Mouse (Mus musculus) hindbrain, embryonic 16.5 days (tissue): ENCODE data around the gene Mob4. TPM values are rescaled to one million over a fixed set of nuclear protein-coding genes. Genes with fewer than 3 reads are reported as not detected.

ENCODE experiments used
- ATAC-seq: fragments of 200-750 bp; cut with Nextera tagmentation; 2 replicates; pipeline ENCODE4 v1.8.0; 2017; ENCODE audit warnings: moderate TSS enrichment, moderate library complexity
- H3K27ac ChIP-seq: fragments of 300-500 bp; sonication (generic); 2 replicates; pipeline ENCODE4 v1.5.1; 2014; ENCODE audit warnings: low read depth, mild to moderate bottlenecking, control low read depth, low read length, moderate library complexity
- H3K27me3 ChIP-seq: fragments of 300-500 bp; sonication (generic); replicated peaks from 2 replicates; pipeline ENCODE4 v1.6.1; 2014; ENCODE audit warnings: low read length; ENCODE audit not compliant: control insufficient read depth, insufficient read depth
- H3K36me3 ChIP-seq: fragments of 300-500 bp; sonication (generic); 2 replicates; pipeline ENCODE4 v1.6.1; 2014; ENCODE audit warnings: mild to moderate bottlenecking, low read length, moderate library complexity, mixed read lengths; ENCODE audit not compliant: control insufficient read depth, insufficient read depth
- H3K4me1 ChIP-seq: fragments of 300-500 bp; sonication (generic); 2 replicates; pipeline ENCODE4 v1.6.1; 2014; ENCODE audit warnings: low read depth, low read length; ENCODE audit not compliant: control insufficient read depth, insufficient read depth
- H3K4me2 ChIP-seq: fragments of 300-500 bp; sonication (generic); 2 replicates; pipeline ENCODE4 v1.6.1; 2014; ENCODE audit warnings: mild to moderate bottlenecking, low read length, control low read depth, moderate library complexity
- H3K4me3 ChIP-seq: fragments of 300-500 bp; sonication (generic); 2 replicates; pipeline ENCODE4 v1.5.1; 2014; ENCODE audit warnings: mild to moderate bottlenecking, low read length, control low read depth, moderate library complexity
- H3K9ac ChIP-seq: fragments of 300-500 bp; sonication (generic); 2 replicates; pipeline ENCODE4 v1.6.1; 2014; ENCODE audit warnings: low read depth, mild to moderate bottlenecking, control low read depth, low read length, moderate library complexity
- H3K9me3 ChIP-seq: fragments of 300-500 bp; sonication (generic); 2 replicates; pipeline ENCODE4 v1.6.1; 2014; ENCODE audit warnings: mild to moderate bottlenecking, low read length, moderate library complexity; ENCODE audit not compliant: control insufficient read depth
- WGBS: fragments of 180-500 bp; shearing (Covaris S2); extraction: QIAGEN DNeasy Blood & Tissue Kit; methylation state at CpG from one replicate; pipeline ENCODE4 v1.1.7; 2014; 5-methylcytosine and 5-hydroxymethylcytosine counted together
- polyA plus RNA-seq: library from polyadenylated mRNA; unstranded; fragments of >200 nt; fragmentation: Nextera tagmentation; extraction: Ambion mirVana; gene quantifications from 2 replicates; pipeline ENCODE4 v1.2.1, GENCODE M21; 2015

The Mob4 gene
- polyA plus RNA-seq, 1 experiment from 2014 or later: 158 TPM

DNA sequence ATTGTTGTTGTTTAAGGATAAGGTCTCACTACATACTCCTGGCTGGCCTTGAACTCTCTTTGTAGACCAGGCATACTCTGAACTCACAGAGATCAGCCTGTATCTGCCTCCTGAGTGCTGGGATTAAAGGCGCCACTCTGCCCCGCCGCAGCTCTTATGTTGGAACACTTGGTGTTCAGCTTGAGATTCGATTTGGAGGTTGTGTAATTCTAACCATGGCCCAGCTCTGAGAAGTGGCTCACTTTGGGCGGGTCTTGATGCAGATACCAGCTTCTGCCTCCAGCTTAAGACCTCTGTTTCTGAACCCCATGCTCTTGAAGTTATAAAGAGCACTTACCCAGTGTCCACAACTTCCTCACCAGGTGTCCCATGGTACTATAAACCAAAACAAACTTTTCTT, 1.3 kb upstream of the Mob4 start:
- Histone ChIP-seq H3K27ac (no peak overlapping the region), H3K9me3 (no peaks in the 10 kb centered on the region), H3K27me3 (no peaks in the 10 kb centered on the region), H3K4me1 (peaks cover 14% of the 10 kb centered on the region), H3K4me2 (no peak overlapping the region), H3K4me3 (no peak overlapping the region), H3K36me3 (no peaks in the 10 kb centered on the region), H3K9ac (no peak overlapping the region)
- no peak for ATAC-seq
- WGBS: 94% methylated on average over 5 of the region's 5 CpGs

- Histone ChIP-seq H3K9me3 (no peaks in the 10 kb centered on the region), H3K36me3 (no peaks in the 10 kb centered on the region), H3K27me3 (no peaks in the 10 kb centered on the region), H3K4me1 (peaks cover 14% of the 10 kb centered on the region), H3K9ac (peak overlapping the region; percentile 100), H3K4me3 (peak overlapping the region; percentile 100), H3K4me2 (peak overlapping the region; percentile 65), H3K27ac (peak overlapping the region; percentile 98)
- ATAC-seq: no peak
- WGBS: 68% methylated on average over 10 of the region's 10 CpGs
These were observed 678 bp upstream of the Mob4 start for GRCm38 (mm10) chr1:55130190-55130916.

GRCm38 (mm10) chr1:55131424-55132014, 488 bp downstream of the Mob4 start:
- Histone ChIP-seq H3K9me3 (no peaks in the 10 kb centered on the region), H3K4me3 (peak overlapping the region; percentile 100), H3K27ac (peak overlapping the region; percentile 98), H3K4me2 (peak overlapping the region; percentile 65), H3K27me3 (no peaks in the 10 kb centered on the region), H3K9ac (peak overlapping the region; percentile 100), H3K4me1 (peaks cover 14% of the 10 kb centered on the region), H3K36me3 (no peaks in the 10 kb centered on the region)
- WGBS: 0% methylated on average over 25 of the region's 47 CpGs
- no peak; the same call in none of the 2 replicates for ATAC-seq

GRCm38 (mm10) chr1:55132308-55132707, 1.3 kb downstream of the Mob4 start:
- Histone ChIP-seq H3K9me3 (no peaks in the 10 kb centered on the region), H3K4me2 (peak overlapping the region; percentile 65), H3K27ac (no peak overlapping the region), H3K27me3 (no peaks in the 10 kb centered on the region), H3K4me1 (peaks cover 14% of the 10 kb centered on the region), H3K9ac (peak overlapping the region; percentile 100; the same call in 1 of the 2 replicates), H3K36me3 (no peaks in the 10 kb centered on the region), H3K4me3 (peak overlapping the region; percentile 100)
- WGBS: 86% methylated on average over 4 of the region's 4 CpGs
- no peak for ATAC-seq

DNA sequence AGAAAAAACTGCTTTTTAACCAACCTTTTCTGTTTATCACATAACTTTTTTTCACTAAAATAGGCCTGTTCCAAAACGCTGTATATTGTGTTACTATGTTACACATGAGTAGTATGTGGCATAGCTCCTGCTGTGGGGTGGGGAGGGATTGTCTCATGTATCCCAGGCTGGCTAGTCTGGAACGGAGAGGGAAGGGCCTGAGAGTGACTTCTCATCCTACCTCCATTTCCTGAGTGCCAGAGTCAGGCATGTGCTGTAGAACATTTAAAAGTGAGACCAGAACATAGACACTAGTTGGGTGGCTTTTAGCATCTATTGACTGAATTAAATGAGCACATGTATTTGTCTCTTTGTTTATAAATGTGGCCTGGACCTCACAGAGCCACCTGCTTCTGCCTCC, 2.1 kb downstream of the Mob4 start:
- Histone ChIP-seq H3K4me3 (no peak overlapping the region), H3K36me3 (no peaks in the 10 kb centered on the region), H3K4me2 (no peak overlapping the region), H3K9me3 (no peaks in the 10 kb centered on the region), H3K4me1 (peaks cover 14% of the 10 kb centered on the region), H3K27me3 (no peaks in the 10 kb centered on the region), H3K9ac (no peak overlapping the region), H3K27ac (no peak overlapping the region)
- WGBS: 69% methylated on average over 2 of the region's 2 CpGs
- ATAC-seq: no peak

DNA sequence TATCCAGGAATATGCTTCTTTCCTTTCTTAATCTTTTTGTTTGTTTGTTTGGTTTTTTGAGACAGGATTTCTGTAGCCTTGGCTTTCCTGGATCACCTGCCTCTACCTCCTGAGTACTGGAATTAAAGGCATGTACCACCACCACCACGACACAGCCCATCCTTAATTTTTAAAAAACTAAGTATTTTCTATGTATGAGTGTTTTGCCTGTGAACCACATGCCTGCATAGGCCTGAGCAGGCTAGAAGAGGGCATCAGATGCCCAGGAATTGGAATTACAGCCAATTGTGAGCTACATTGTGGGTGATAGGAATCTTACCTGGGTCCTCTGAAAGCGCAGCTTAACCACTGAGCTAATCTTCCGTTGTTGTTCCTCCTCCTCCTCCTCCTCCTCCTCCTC, 3.3 kb downstream of the Mob4 start:
- H3K4me3 ChIP-seq: no peak overlapping the region
- H3K36me3 ChIP-seq: no peaks in the 10 kb centered on the region
- H3K27me3 ChIP-seq: no peaks in the 10 kb centered on the region
- no peak overlapping the region for H3K4me2 ChIP-seq
- H3K9me3 ChIP-seq: no peaks in the 10 kb centered on the region
- no peak overlapping the region for H3K9ac ChIP-seq
- 92% methylated on average over 3 of the region's 3 CpGs for WGBS
- no peak overlapping the region for H3K27ac ChIP-seq
- ATAC-seq: no peak
- peaks cover 14% of the 10 kb centered on the region for H3K4me1 ChIP-seq

DNA sequence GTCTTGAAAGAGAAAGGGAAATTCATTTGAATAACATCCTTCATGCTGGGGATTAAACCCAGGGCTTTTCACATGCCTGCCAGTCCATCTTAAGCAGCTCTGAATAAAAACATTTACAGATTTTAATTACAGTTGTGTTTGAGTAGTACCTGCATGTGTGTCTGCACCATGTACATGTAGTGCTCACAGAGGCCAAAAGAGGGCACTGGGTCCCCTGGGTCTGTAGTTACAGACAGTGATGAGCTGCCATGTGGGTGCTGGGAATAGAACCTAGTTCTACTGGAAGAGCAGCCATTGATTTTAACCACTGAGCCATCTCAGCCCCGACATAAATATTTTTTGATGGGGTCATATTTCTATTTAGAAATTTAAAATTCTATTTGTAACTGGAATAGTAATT, 4.8 kb downstream of the Mob4 start:
- 96% methylated on average over 1 of the region's 1 CpGs for WGBS
- Histone ChIP-seq H3K9ac (no peak overlapping the region), H3K27me3 (no peaks in the 10 kb centered on the region), H3K27ac (no peak overlapping the region), H3K9me3 (no peaks in the 10 kb centered on the region), H3K36me3 (no peaks in the 10 kb centered on the region), H3K4me1 (peaks cover 14% of the 10 kb centered on the region), H3K4me3 (no peak overlapping the region), H3K4me2 (no peak overlapping the region)
- ATAC-seq: no peak

DNA sequence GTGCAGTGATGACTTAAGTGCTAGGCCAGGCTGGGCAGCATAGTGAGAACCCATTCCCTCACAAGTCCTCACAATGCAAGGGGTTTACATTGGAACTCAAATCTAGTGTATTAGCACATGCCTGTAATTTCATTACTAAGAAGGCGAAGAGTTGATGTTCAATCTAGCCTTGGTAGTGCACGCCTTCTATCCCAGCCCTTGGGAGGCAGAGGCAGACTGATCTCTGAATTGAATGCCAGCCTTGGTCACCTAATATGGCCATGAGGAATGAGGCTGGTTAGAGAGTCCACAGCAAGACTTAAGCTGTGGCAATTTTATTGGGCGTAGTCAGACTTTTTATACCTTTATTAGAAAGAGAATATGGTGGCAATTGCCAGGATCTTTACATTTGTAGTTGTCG, 13.3 kb downstream of the Mob4 start:
- Histone ChIP-seq H3K4me1 (no peaks in the 10 kb centered on the region), H3K9ac (no peak overlapping the region), H3K27ac (no peak overlapping the region), H3K4me2 (no peak overlapping the region), H3K36me3 (peaks cover 10% of the 10 kb centered on the region), H3K9me3 (no peaks in the 10 kb centered on the region), H3K27me3 (no peaks in the 10 kb centered on the region), H3K4me3 (no peak overlapping the region)
- ATAC-seq: no peak
- WGBS: 98% methylated on average over 4 of the region's 4 CpGs

GRCm38 (mm10) chr1:55145556-55145955, 14.5 kb downstream of the Mob4 start:
- no peaks in the 10 kb centered on the region for H3K27me3 ChIP-seq
- H3K4me1 ChIP-seq: no peaks in the 10 kb centered on the region
- H3K27ac ChIP-seq: no peak overlapping the region
- H3K9ac ChIP-seq: no peak overlapping the region
- H3K9me3 ChIP-seq: no peaks in the 10 kb centered on the region
- ATAC-seq: no peak
- no peak overlapping the region for H3K4me3 ChIP-seq
- H3K4me2 ChIP-seq: no peak overlapping the region
- WGBS: 94% methylated on average over 7 of the region's 7 CpGs
- peaks cover 17% of the 10 kb centered on the region for H3K36me3 ChIP-seq
